Mouse (Mus musculus) MN1 (cell line): ENCODE data around the gene Cdan1.
"Not testable (repeated sequence)": the region's sequence is repeated elsewhere in the genome, so short reads cannot be mapped to it uniquely, and the experiment has no call there.

Experiments
- DNase-seq: peaks from one replicate; pipeline ENCODE4 v3.0.0-alpha.2; 2016; ENCODE audit warnings: low spot score

Gene Cdan1

GRCm38 (mm10) chr2:120745496-120745895 is 104.4 kb downstream of the Cdan1 start:
- DNase-seq = no peak

- peak; percentile 11 for DNase-seq
Observed at GRCm38 (mm10) chr2:120731877-120732530, 117.9 kb downstream of the Cdan1 start.

GRCm38 (mm10) chr2:120731167-120731862 is 118.6 kb downstream of the Cdan1 start:
- DNase-seq = peak; percentile 93

- peak; percentile 16 for DNase-seq
Observed at GRCm38 (mm10) chr2:120730639-120731166, 119.2 kb downstream of the Cdan1 start.

GRCm38 (mm10) chr2:120729775-120730585 is 119.9 kb downstream of the Cdan1 start:
- DNase-seq = no peak

GRCm38 (mm10) chr2:120724176-120724575 is 125.8 kb downstream of the Cdan1 start:
- no peak for DNase-seq

GRCm38 (mm10) chr2:120723621-120724020 is 126.3 kb downstream of the Cdan1 start:
- DNase-seq = no peak

- DNase-seq = no peak
Observed at GRCm38 (mm10) chr2:120722491-120722890, 127.4 kb downstream of the Cdan1 start.

- no peak for DNase-seq
Observed at GRCm38 (mm10) chr2:120721911-120722310, 128.0 kb downstream of the Cdan1 start.

- DNase-seq = no peak
Observed at GRCm38 (mm10) chr2:120720821-120721220, 129.1 kb downstream of the Cdan1 start.

- DNase-seq = no peak
Observed at GRCm38 (mm10) chr2:120718496-120718895, 131.4 kb downstream of the Cdan1 start.

GRCm38 (mm10) chr2:120713441-120713840 is 136.5 kb downstream of the Cdan1 start:
- DNase-seq = no peak

GRCm38 (mm10) chr2:120710948-120711347 is 139.0 kb downstream of the Cdan1 start:
- peak; percentile 14 for DNase-seq

GRCm38 (mm10) chr2:120710154-120710553 is 139.8 kb downstream of the Cdan1 start:
- no peak for DNase-seq

- DNase-seq = no peak
Observed at GRCm38 (mm10) chr2:120707041-120707440, 142.9 kb downstream of the Cdan1 start.

GRCm38 (mm10) chr2:120702675-120703074 is 147.3 kb downstream of the Cdan1 start:
- no peak for DNase-seq

GRCm38 (mm10) chr2:120700379-120700885 is 149.5 kb downstream of the Cdan1 start:
- DNase-seq = no peak

GRCm38 (mm10) chr2:120697767-120698166 is 152.2 kb downstream of the Cdan1 start:
- no peak for DNase-seq

- not testable (repeated sequence) for DNase-seq
Observed at GRCm38 (mm10) chr2:120681151-120681550, 168.8 kb downstream of the Cdan1 start.

GRCm38 (mm10) chr2:120670253-120670652 is 179.7 kb downstream of the Cdan1 start:
- DNase-seq = peak; percentile 19

- no peak for DNase-seq
Observed at GRCm38 (mm10) chr2:120667446-120667845, 182.5 kb downstream of the Cdan1 start.
